Mouse (Mus musculus): ENCODE measurements at regions not wholly inside any gene's neighbourhood (a gene's known extent, or its start where the extent isn't known, plus 50 kb on each side); places are given as distances from the start of the nearest gene placed in this dataset.

DNA sequence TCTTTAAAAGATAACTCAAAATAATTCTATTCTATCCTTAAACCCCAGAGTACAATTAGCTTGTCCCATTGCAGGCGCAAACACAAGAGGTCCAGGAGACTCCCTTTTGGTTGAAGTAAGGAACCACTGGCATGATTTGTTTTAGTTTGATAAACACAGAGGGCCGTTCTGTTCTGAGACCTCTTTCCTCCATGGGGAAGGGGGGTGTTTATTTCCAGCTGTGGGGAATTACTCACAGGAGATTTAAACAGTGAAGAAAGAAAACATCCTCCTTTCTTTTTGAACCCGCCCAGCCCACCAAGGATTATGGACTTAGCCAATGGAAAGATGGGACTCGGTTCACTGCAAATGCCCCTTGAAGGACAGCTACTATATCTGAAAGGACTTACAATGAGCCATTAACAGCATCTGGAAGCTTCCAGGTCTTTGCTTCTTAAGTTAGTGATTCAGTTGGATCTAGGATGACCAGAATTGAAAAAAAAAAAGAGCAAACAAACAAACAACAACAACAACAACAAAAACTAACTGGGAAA lies 659.2 kb downstream of the Slc22a22 start:
- TF ChIP-seq CTCF (IDR thresholded peaks at IDR 0.05; ENCODE audit: low read depth, low read length) (no peak), POLR2A (IDR thresholded peaks at IDR 0.05; ENCODE audit: extremely low read depth, insufficient read depth, low read length) (no peak)
